Mouse (Mus musculus) CH12.LX (cell line): ENCODE results near the gene Clptm1. TPM values are rescaled to one million over a fixed set of nuclear protein-coding genes. Genes with fewer than 3 reads are reported as not detected.

ENCODE experiments used
- DNase-seq: peaks from one replicate; pipeline ENCODE4 v3.0.0-alpha.2; 2013; ENCODE audit errors: extremely low read depth
- H3K27ac ChIP-seq: 2 replicates; pipeline ENCODE4 v1.5.1; 2012; ENCODE audit warnings: low read depth, mild to moderate bottlenecking, control low read depth, moderate library complexity; ENCODE audit not compliant: insufficient read depth
- H3K27me3 ChIP-seq: replicated peaks from 2 replicates; pipeline ENCODE3; 2012; ENCODE audit warnings: inconsistent platforms
- H3K36me3 ChIP-seq, 2 experiments: replicated peaks in 1 of 2; 2 replicates each; pipeline versions ENCODE3 to v1.6.1; 2012; ENCODE audit warnings: inconsistent platforms in 1 of 2, low read length in 1 of 2, mild to moderate bottlenecking in 1 of 2, mixed read lengths in 1 of 2, moderate library complexity in 1 of 2; ENCODE audit not compliant: control insufficient read depth in 1 of 2, insufficient read depth in 1 of 2
- H3K4me1 ChIP-seq, 2 experiments: 2 replicates each; pipeline ENCODE4 v1.6.1; 2012; ENCODE audit warnings: inconsistent platforms in 1 of 2, moderate library complexity in 1 of 2; ENCODE audit not compliant: insufficient read depth in 2 of 2, control insufficient read depth in 1 of 2
- H3K4me2 ChIP-seq: 2 replicates; pipeline ENCODE4 v1.6.1; 2012; ENCODE audit warnings: low read depth, mild to moderate bottlenecking, control low read depth; ENCODE audit not compliant: poor library complexity, insufficient read depth, severe bottlenecking
- H3K4me3 ChIP-seq, 3 experiments: fragments of 150-350 bp in 1 of 3; sonication (generic) in 1 of 3; replicated peaks in 1 of 3; 2 replicates each; pipeline versions ENCODE3 to v1.5.1; 2011 to 2012; ENCODE audit warnings: low read depth in 2 of 3, low read length in 2 of 3, mild to moderate bottlenecking in 2 of 3, moderate library complexity in 2 of 3, control low read depth in 1 of 3, improper control_type of control experiment in 1 of 3, inconsistent platforms in 1 of 3, mixed read lengths in 1 of 3; ENCODE audit not compliant: poor library complexity in 1 of 3
- H3K79me2 ChIP-seq: replicated peaks from 2 replicates; pipeline ENCODE4 v1.6.1; 2012; ENCODE audit warnings: mild to moderate bottlenecking, moderate library complexity; ENCODE audit not compliant: control insufficient read depth, poor library complexity, insufficient read depth, severe bottlenecking; ENCODE audit errors: extremely low read depth
- H3K9ac ChIP-seq: 2 replicates; pipeline ENCODE4 v1.6.1; 2012; ENCODE audit warnings: low read depth, mild to moderate bottlenecking, control low read depth, moderate library complexity; ENCODE audit not compliant: insufficient read depth
- H3K9me3 ChIP-seq: replicated peaks from 2 replicates; pipeline ENCODE3; 2012; ENCODE audit warnings: low read length, inconsistent platforms, mixed read lengths
- BHLHE40 ChIP-seq: IDR thresholded peaks from 2 replicates; pipeline ENCODE4 v1.6.1; 2011; ENCODE audit warnings: mild to moderate bottlenecking, low read depth, low read length, improper control_type of control experiment
- CHD1 ChIP-seq: IDR thresholded peaks from 2 replicates; pipeline ENCODE4 v1.6.1; 2012; ENCODE audit warnings: low read depth, low read length, improper control_type of control experiment, inconsistent platforms
- CHD2 ChIP-seq: IDR thresholded peaks from 2 replicates; pipeline ENCODE4 v1.6.1; 2011; ENCODE audit warnings: low read length, improper control_type of control experiment
- CTCF ChIP-seq, 2 experiments: IDR thresholded peaks in 1 of 2; conservative IDR thresholded peaks in 1 of 2; 2 replicates each; pipeline ENCODE4 v1.5.1; 2011 to 2012; ENCODE audit warnings: low read depth in 2 of 2, low read length in 2 of 2, improper control_type of control experiment in 1 of 2, inconsistent platforms in 1 of 2, mild to moderate bottlenecking in 1 of 2, moderate library complexity in 1 of 2
- E2F4 ChIP-seq: IDR thresholded peaks from 2 replicates; pipeline ENCODE4 v1.6.1; 2011; ENCODE audit warnings: low read depth, low read length, improper control_type of control experiment; ENCODE audit not compliant: insufficient replicate concordance
- ELF1 ChIP-seq: IDR thresholded peaks from 2 replicates; pipeline ENCODE4 v1.6.1; 2014; ENCODE audit warnings: low read depth, mild to moderate bottlenecking, inconsistent platforms, low read length, improper control_type of control experiment
- EP300 ChIP-seq: IDR thresholded peaks from 2 replicates; pipeline ENCODE4 v1.6.1; 2011; ENCODE audit warnings: low read length, improper control_type of control experiment
- GABPA ChIP-seq: IDR thresholded peaks from 2 replicates; pipeline ENCODE4 v1.6.1; 2012; ENCODE audit warnings: low read depth, low read length, improper control_type of control experiment, inconsistent platforms; ENCODE audit not compliant: insufficient replicate concordance
- HCFC1 ChIP-seq: IDR thresholded peaks from 2 replicates; pipeline ENCODE4 v1.6.1; 2012; ENCODE audit warnings: low read depth, mild to moderate bottlenecking, inconsistent platforms, low read length, improper control_type of control experiment
- IRF4 ChIP-seq: IDR thresholded peaks from 2 replicates; pipeline ENCODE4 v1.6.1; 2014; ENCODE audit warnings: low read depth, mild to moderate bottlenecking, inconsistent platforms, low read length, improper control_type of control experiment
- JUN ChIP-seq: IDR thresholded peaks from 2 replicates; pipeline ENCODE4 v1.6.1; 2011; ENCODE audit warnings: low read depth, mild to moderate bottlenecking, low read length, improper control_type of control experiment, moderate library complexity; ENCODE audit not compliant: insufficient read depth
- JUND ChIP-seq: conservative IDR thresholded peaks from 2 replicates; pipeline ENCODE4 v1.6.1; 2011; ENCODE audit warnings: low read depth, low read length, improper control_type of control experiment
- KAT2A ChIP-seq: IDR thresholded peaks from 2 replicates; pipeline ENCODE4 v1.6.1; 2012; ENCODE audit warnings: low read length, improper control_type of control experiment, inconsistent platforms; ENCODE audit not compliant: insufficient replicate concordance
- MAFK ChIP-seq: IDR thresholded peaks from 2 replicates; pipeline ENCODE4 v1.6.1; 2011; ENCODE audit warnings: low read length, improper control_type of control experiment; ENCODE audit not compliant: insufficient replicate concordance
- MAX ChIP-seq: IDR thresholded peaks from 2 replicates; pipeline ENCODE4 v1.6.1; 2011; ENCODE audit warnings: low read length, improper control_type of control experiment
- MXI1 ChIP-seq: IDR thresholded peaks from 2 replicates; pipeline ENCODE4 v1.6.1; 2011; ENCODE audit warnings: mild to moderate bottlenecking, low read depth, low read length, improper control_type of control experiment
- NELFE ChIP-seq: IDR thresholded peaks from 2 replicates; pipeline ENCODE4 v1.6.1; 2011; ENCODE audit warnings: low read depth, low read length, improper control_type of control experiment
- NRF1 ChIP-seq: IDR thresholded peaks from 2 replicates; pipeline ENCODE4 v1.6.1; 2014; ENCODE audit warnings: low read depth, mild to moderate bottlenecking, inconsistent platforms, low read length, improper control_type of control experiment, moderate library complexity
- POLR2A ChIP-seq: IDR thresholded peaks from 2 replicates; pipeline ENCODE4 v1.6.1; 2011; ENCODE audit warnings: low read depth, mild to moderate bottlenecking, improper control_type of control experiment, low read length
- RAD21 ChIP-seq: IDR thresholded peaks from 2 replicates; pipeline ENCODE4 v1.6.1; 2011; ENCODE audit warnings: low read depth, mild to moderate bottlenecking, low read length, improper control_type of control experiment, moderate library complexity
- RCOR1 ChIP-seq: conservative IDR thresholded peaks from 2 replicates; pipeline ENCODE4 v1.6.1; 2012; ENCODE audit warnings: low read depth, mild to moderate bottlenecking, inconsistent platforms, low read length, improper control_type of control experiment
- SMC3 ChIP-seq: IDR thresholded peaks from 2 replicates; pipeline ENCODE4 v1.6.1; 2011; ENCODE audit warnings: low read depth, low read length, improper control_type of control experiment
- TBP ChIP-seq: conservative IDR thresholded peaks from 2 replicates; pipeline ENCODE4 v1.6.1; 2011; ENCODE audit warnings: low read depth, low read length, improper control_type of control experiment
- TCF12 ChIP-seq: IDR thresholded peaks from 2 replicates; pipeline ENCODE4 v1.6.1; 2014; ENCODE audit warnings: low read depth, mild to moderate bottlenecking, inconsistent platforms, low read length, improper control_type of control experiment
- USF1 ChIP-seq: IDR thresholded peaks from 2 replicates; pipeline ENCODE4 v1.6.1; 2014; ENCODE audit warnings: low read depth, mild to moderate bottlenecking, inconsistent platforms, low read length, improper control_type of control experiment
- USF2 ChIP-seq: conservative IDR thresholded peaks from 2 replicates; pipeline ENCODE4 v1.6.1; 2011; ENCODE audit warnings: low read depth, low read length, improper control_type of control experiment
- ZC3H11A ChIP-seq: IDR thresholded peaks from 2 replicates; pipeline ENCODE4 v1.6.1; 2012; ENCODE audit warnings: low read depth, mild to moderate bottlenecking, inconsistent platforms, low read length, improper control_type of control experiment
- ZKSCAN1 ChIP-seq: IDR thresholded peaks from 2 replicates; pipeline ENCODE4 v1.6.1; 2012; ENCODE audit warnings: low read depth, inconsistent platforms, low read length, improper control_type of control experiment, borderline replicate concordance
- ZNF384 ChIP-seq: IDR thresholded peaks from 2 replicates; pipeline ENCODE4 v1.6.1; 2012; ENCODE audit warnings: low read depth, low read length, improper control_type of control experiment, inconsistent platforms
- dilution Hi-C: fragments of 300-500 bp; cut with MboI; formaldehyde crosslinking; loops from 2 replicates; pipeline ENCODE4 v1.14.3; 2020; ENCODE audit warnings: low sequenced_read_pairs; ENCODE audit not compliant: extremely low pct_unique_long_range_greater_than_20kb, extremely low pct_ligation_motif_present
- in situ Hi-C: fragments of 300-500 bp; cut with MboI; formaldehyde crosslinking; loops from 3 replicates; pipeline ENCODE4 v1.14.3; 2019; ENCODE audit warnings: low sequenced_read_pairs, low pct_ligation_motif_present, low pct_unique_long_range_greater_than_20kb, mixed read lengths
- polyA plus RNA-seq: library from polyadenylated mRNA; unstranded; fragments of >175 nt; gene quantifications from 2 replicates; pipeline ENCODE4 v1.2.1, GENCODE M21; 2012; ENCODE audit warnings: low read depth; ENCODE audit not compliant: insufficient read length
- total RNA-seq, 2 experiments: library from RNA; depleted of rRNA; stranded (reverse); fragments of 300-350 nt in 1 of 2; fragments of >200 nt in 1 of 2; gene quantifications; 2 replicates each; pipeline ENCODE4 v1.2.3; 2012 to 2014

Clptm1 gene
- total and polyA plus RNA-seq, 3 experiments = 33.8 to 70.9 (median 43.6) TPM

GRCm38 (mm10) chr7:19668947-19669721 lies 4.3 kb upstream of the Clptm1 start:
- TF ChIP-seq ZNF384 = peak; percentile 93
- peak; percentile 40; the same call in 1 of the 2 replicates for TF ChIP-seq POLR2A
- TF ChIP-seq SMC3 = peak; percentile 81
- no peak for TF ChIP-seq MXI1
- TF ChIP-seq CTCF (conservative IDR thresholded peaks at IDR 0.05 in 1 of 2, IDR thresholded peaks at IDR 0.05 in 1 of 2; ENCODE audit: low read depth in 2 of 2, low read length in 2 of 2) = peak; percentile 82 to 96
- TF ChIP-seq TBP = no peak
- TF ChIP-seq IRF4 = peak; percentile 33; the same call in 1 of the 2 replicates
- TF ChIP-seq MAX = 0 out of 2 replicates have a peak, but pooled peaks have one; percentile 8
- TF ChIP-seq RAD21 = peak; percentile 88
- Histone ChIP-seq H3K4me1 (peaks cover 7 to 29% of the 10 kb centered on the region in 2 experiments; a peak in 3 of 4 replicates), H3K9me3 (no peaks in the 10 kb centered on the region), H3K4me3 (peak overlapping the region in 2 of 3 experiments; percentile 2 to 19), H3K4me2 (peak overlapping the region; percentile 79), H3K79me2 (peaks cover 5% of the 10 kb centered on the region), H3K27me3 (peaks cover 2% of the 10 kb centered on the region), H3K36me3 (no peaks in the 10 kb centered on the region), H3K27ac (peak overlapping the region; percentile 30; the same call in 1 of the 2 replicates), H3K9ac (peak overlapping the region; percentile 55)
- peak; percentile 97 for DNase-seq
- dilution Hi-C loops (no loop called here), in situ Hi-C loops (loop anchor here (5.0 kb wide), 2 partner anchors 43 to 203 kb away; no protein-coding TSS in a partner anchor)

GRCm38 (mm10) chr7:19667434-19667833 lies 2.6 kb upstream of the Clptm1 start:
- Histone ChIP-seq H3K9me3 (no peaks in the 10 kb centered on the region), H3K9ac (no peak overlapping the region), H3K36me3 (peaks cover 5% of the 10 kb centered on the region in 2 experiments), H3K27ac (peak overlapping the region; percentile 72), H3K79me2 (peaks cover 22% of the 10 kb centered on the region), H3K4me2 (no peak overlapping the region), H3K4me3 (no peak overlapping the region), H3K27me3 (peaks cover 2% of the 10 kb centered on the region), H3K4me1 (peaks cover 14 to 45% of the 10 kb centered on the region in 2 experiments; a peak in 3 of 4 replicates)
- DNase-seq = peak; percentile 52
- dilution Hi-C loops (no loop called here), in situ Hi-C loops (loop anchor here (5.0 kb wide), 2 partner anchors 45 to 205 kb away; no protein-coding TSS in a partner anchor)
- no peak for TF ChIP-seq NRF1
- no peak for TF ChIP-seq ZC3H11A
- 0 out of 2 replicates have a peak, but pooled peaks have one; percentile 37 for TF ChIP-seq TBP
- TF ChIP-seq USF2 = no peak
- TF ChIP-seq KAT2A = no peak
- peak; percentile 45; the same call in 1 of the 2 replicates for TF ChIP-seq MAFK
- peak; percentile 87 for TF ChIP-seq EP300
- TF ChIP-seq USF1 = no peak
- 0 out of 2 replicates have a peak, but pooled peaks have one; percentile 31 for TF ChIP-seq TCF12
- TF ChIP-seq RCOR1 = 0 out of 2 replicates have a peak, but pooled peaks have one; percentile 67
- TF ChIP-seq E2F4 = no peak
- no peak for TF ChIP-seq JUN
- TF ChIP-seq MXI1 = no peak
- peak; percentile 79 for TF ChIP-seq ELF1
- no peak for TF ChIP-seq GABPA
- no peak for TF ChIP-seq JUND
- TF ChIP-seq ZKSCAN1 = no peak; the same call in 1 of the 2 replicates
- TF ChIP-seq POLR2A = no peak
- TF ChIP-seq SMC3 = no peak
- peak; percentile 26; the same call in 1 of the 2 replicates for TF ChIP-seq NELFE
- no peak for TF ChIP-seq CTCF (conservative IDR thresholded peaks at IDR 0.05 in 1 of 2, IDR thresholded peaks at IDR 0.05 in 1 of 2; ENCODE audit: low read depth in 2 of 2, low read length in 2 of 2)
- 0 out of 2 replicates have a peak, but pooled peaks have one; percentile 22 for TF ChIP-seq HCFC1
- no peak for TF ChIP-seq RAD21
- no peak for TF ChIP-seq BHLHE40
- TF ChIP-seq CHD2 = peak; percentile 50; the same call in 1 of the 2 replicates
- TF ChIP-seq CHD1 = no peak
